Mouse (Mus musculus) limb, embryonic 12.5 days (tissue): Measurements from ENCODE around the gene Car4. TPM values are rescaled to one million over a fixed set of nuclear protein-coding genes. Genes with fewer than 3 reads are reported as not detected.

Experiments
- ATAC-seq: fragments of 200-750 bp; cut with Nextera tagmentation; 2 replicates; pipeline ENCODE4 v1.8.0; 2017; ENCODE audit warnings: low read depth, moderate TSS enrichment; ENCODE audit not compliant: insufficient number of reproducible peaks, insufficient read depth, low FRiP score, low TSS enrichment
- H3K27ac ChIP-seq: fragments of 300-500 bp; sonication (generic); 2 replicates; pipeline ENCODE4 v1.5.1; 2016; ENCODE audit warnings: mild to moderate bottlenecking, moderate library complexity
- H3K27me3 ChIP-seq: fragments of 300-500 bp; sonication (generic); 2 replicates; pipeline ENCODE4 v1.6.1; 2016; ENCODE audit warnings: mild to moderate bottlenecking, moderate library complexity
- H3K36me3 ChIP-seq: fragments of 300-500 bp; sonication (generic); 2 replicates; pipeline ENCODE4 v1.6.1; 2016; ENCODE audit warnings: mild to moderate bottlenecking, moderate library complexity
- H3K4me1 ChIP-seq: fragments of 300-500 bp; sonication (generic); replicated peaks from 2 replicates; pipeline ENCODE4 v1.6.1; 2016
- H3K4me2 ChIP-seq: fragments of 300-500 bp; sonication (generic); 2 replicates; pipeline ENCODE4 v1.6.1; 2016; ENCODE audit warnings: mild to moderate bottlenecking, moderate library complexity
- H3K4me3 ChIP-seq: fragments of 300-500 bp; sonication (generic); replicated peaks from 2 replicates; pipeline ENCODE4 v1.5.1; 2016; ENCODE audit warnings: mild to moderate bottlenecking
- H3K9ac ChIP-seq: fragments of 300-500 bp; sonication (generic); replicated peaks from 2 replicates; pipeline ENCODE4 v1.6.1; 2016; ENCODE audit warnings: mild to moderate bottlenecking, moderate library complexity
- H3K9me3 ChIP-seq: fragments of 300-500 bp; sonication (generic); 2 replicates; pipeline ENCODE4 v1.6.1; 2016; ENCODE audit warnings: mild to moderate bottlenecking, moderate library complexity
- WGBS: fragments of 180-500 bp; shearing (Covaris S2); methylation state at CpG from one replicate; pipeline ENCODE4 v1.1.7; 2016; 5-methylcytosine and 5-hydroxymethylcytosine counted together
- polyA plus RNA-seq: library from polyadenylated mRNA; unstranded; fragments of >200 nt; fragmentation: Nextera tagmentation; extraction: Ambion mirVana; gene quantifications from 2 replicates; pipeline ENCODE4 v1.2.1, GENCODE M21; 2016

The Car4 gene
- 0.33 TPM in 1 of 2 replicates, not detected in the other for polyA plus RNA-seq

DNA sequence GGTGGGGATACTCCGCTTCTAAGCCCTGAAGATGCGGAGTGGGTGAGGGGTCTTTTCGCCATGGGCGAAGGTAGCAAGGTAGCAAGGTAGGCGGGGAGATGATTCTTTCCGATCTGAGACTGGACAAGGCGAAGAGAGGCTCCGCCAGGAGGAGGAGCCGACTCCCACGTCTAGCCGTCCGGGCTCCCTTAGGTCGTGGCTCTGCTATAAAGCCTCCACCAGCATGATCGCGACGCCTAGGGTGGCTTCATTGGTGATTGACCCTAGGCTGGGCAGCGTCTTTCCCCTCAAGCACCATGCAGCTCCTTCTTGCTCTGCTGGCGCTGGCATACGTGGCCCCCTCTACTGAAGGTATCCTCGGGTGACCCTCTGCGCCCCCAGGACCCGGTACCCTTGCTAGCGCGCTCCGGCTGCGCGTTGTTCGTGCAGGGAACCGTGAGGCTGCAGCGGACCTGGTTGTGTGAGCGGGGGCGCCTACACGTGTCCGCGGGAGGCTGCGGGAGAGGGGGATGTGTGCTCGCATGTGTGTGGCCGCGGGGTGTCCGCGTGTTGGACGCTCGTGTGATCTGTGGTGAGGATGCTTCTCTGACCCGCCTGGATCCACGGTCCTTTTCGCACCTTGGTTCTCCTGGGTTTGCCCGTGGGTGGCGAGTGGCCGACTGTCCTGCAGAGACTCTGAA, at the start of gene Car4:
Gene Car4, plus strand, starts transcription at position 196 of the 680 bp plus-strand sequence.
- peaks cover 22% of the 10 kb centered on the region for H3K4me1 ChIP-seq
- H3K4me2 ChIP-seq: peak within 1 kb of the TSS; percentile 56
- H3K9me3 ChIP-seq: no peaks in the 10 kb centered on the region
- H3K4me3 ChIP-seq: peak within 1 kb of the TSS; percentile 34
- peak within 1 kb of the TSS; percentile 31; the same call in 1 of the 2 replicates for H3K9ac ChIP-seq
- H3K27me3 ChIP-seq: peaks cover 57% of the 10 kb centered on the region
- no peak within 1 kb of the TSS for H3K27ac ChIP-seq
- no peak for ATAC-seq
- H3K36me3 ChIP-seq: no peaks in the 10 kb centered on the region
- WGBS: 1% methylated on average over 49 of the region's 49 CpGs

DNA sequence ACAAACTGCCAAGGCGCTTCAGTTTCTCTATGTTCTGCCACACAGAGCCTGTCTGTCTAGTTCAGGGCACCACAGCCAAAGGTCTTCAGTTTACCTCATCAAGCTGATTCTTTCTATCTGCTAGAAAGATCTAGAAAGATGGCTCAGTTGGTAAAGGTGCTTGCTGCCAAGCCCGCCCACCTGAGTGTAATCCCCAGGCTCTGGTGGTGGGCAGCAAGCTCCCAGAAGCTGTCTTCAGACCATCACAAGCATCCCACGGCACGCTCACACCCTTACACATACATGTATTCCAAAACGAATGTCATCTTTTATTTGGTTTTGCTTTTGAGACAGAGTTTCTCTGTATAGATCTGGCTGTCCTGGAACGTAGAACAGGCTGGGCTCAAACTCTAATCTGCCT, 49.1 kb upstream of the Car4 start:
- H3K4me2 ChIP-seq: no peak overlapping the region
- H3K9me3 ChIP-seq: no peaks in the 10 kb centered on the region
- H3K36me3 ChIP-seq: peaks cover 97% of the 10 kb centered on the region
- no peaks in the 10 kb centered on the region for H3K4me1 ChIP-seq
- ATAC-seq: no peak
- H3K4me3 ChIP-seq: no peak overlapping the region
- 90% methylated on average over 6 of the region's 6 CpGs for WGBS
- H3K27me3 ChIP-seq: no peaks in the 10 kb centered on the region
- H3K9ac ChIP-seq: no peak overlapping the region
- no peak overlapping the region for H3K27ac ChIP-seq

DNA sequence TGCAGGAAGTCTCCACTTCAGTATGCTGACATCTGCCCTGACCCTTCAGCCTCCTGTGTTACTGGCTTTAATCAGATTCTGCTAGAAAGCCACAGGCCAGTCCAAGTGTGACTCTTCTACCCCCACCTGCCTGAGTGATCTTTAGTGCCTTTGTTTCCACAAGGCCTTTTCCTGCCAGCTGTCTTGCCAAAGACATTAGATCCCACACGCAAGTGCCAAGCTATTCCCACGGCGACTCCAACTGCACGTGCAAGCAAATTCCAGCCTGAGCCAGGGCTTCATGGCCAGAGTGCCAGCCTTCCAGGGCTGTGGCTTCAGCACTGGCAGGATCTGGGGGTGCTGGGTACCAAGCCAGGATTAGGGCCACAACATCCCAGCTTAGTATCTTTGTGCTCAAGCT, 47.2 kb upstream of the Car4 start:
- 91% methylated on average over 4 of the region's 4 CpGs for WGBS
- Histone ChIP-seq H3K4me1 (peaks cover 10% of the 10 kb centered on the region), H3K27me3 (no peaks in the 10 kb centered on the region), H3K4me3 (no peak overlapping the region), H3K9ac (no peak overlapping the region), H3K36me3 (peaks cover 90% of the 10 kb centered on the region), H3K9me3 (no peaks in the 10 kb centered on the region), H3K27ac (no peak overlapping the region), H3K4me2 (no peak overlapping the region)
- no peak for ATAC-seq

DNA sequence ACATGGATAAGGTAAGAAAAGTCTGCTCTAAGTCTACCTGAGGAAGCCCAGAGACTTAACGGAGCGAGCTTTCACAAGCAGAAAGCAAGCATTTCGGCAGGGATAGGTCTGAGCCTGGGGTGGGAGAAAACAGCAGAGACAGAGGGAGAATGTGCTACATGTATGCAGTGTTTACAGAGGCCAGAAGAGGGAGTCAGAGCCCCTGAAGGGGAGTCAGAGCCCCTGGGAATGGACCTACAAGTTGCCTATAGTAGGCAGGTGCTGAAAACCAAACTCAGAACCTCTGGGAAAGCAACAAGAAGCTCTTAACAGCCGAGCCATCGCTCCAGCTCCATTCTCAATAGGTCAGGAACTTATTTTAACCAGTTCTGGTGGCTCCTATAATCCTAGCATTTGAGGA, 42.9 kb upstream of the Car4 start:
- no peak for ATAC-seq
- Histone ChIP-seq H3K27ac (no peak overlapping the region), H3K9ac (no peak overlapping the region), H3K27me3 (no peaks in the 10 kb centered on the region), H3K4me2 (peak overlapping the region; percentile 79; the same call in 1 of the 2 replicates), H3K9me3 (no peaks in the 10 kb centered on the region), H3K4me1 (peaks cover 14% of the 10 kb centered on the region), H3K36me3 (peaks cover 48% of the 10 kb centered on the region), H3K4me3 (no peak overlapping the region)
- 82% methylated on average over 5 of the region's 5 CpGs for WGBS

DNA sequence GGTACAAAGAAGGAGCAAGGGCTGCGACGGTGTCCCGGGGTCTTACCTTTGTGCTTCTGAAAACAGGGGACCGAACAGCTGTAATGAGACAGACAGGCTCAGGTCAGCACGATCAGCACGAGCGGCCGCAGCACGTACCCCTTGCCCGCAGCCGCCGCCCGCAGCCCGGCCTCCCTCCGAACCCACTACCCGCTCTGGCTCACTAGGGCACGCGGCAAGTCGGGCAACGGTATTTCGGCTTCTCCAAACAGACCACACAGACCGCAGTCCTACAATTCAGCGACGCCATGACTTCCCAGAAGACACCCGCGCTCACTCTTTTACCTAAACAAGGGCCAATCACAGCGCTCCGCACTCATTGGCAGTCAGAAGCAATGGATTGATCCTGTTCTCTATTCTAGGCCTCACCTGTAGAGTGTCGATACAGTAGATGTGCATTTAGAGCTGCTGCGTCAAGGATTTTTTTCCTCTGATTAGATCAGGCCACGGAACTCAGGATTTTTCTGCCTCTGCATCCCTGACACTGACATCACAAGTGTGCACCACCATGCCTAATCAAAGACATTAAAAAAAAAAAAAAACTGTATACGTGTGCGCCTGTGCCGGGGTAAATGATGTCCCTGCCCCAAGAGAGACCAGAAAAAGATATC, 41.4 kb upstream of the Car4 start, which contains the start of gene Znhit3:
Gene Znhit3, minus strand, starts transcription at position 314 of the 650 bp plus-strand sequence.
- Histone ChIP-seq H3K27ac (no peak within 1 kb of the TSS), H3K9ac (peak within 1 kb of the TSS; percentile 81), H3K9me3 (no peaks in the 10 kb centered on the region), H3K36me3 (peaks cover 34% of the 10 kb centered on the region), H3K27me3 (no peaks in the 10 kb centered on the region), H3K4me1 (peaks cover 14% of the 10 kb centered on the region), H3K4me3 (peak within 1 kb of the TSS; percentile 95), H3K4me2 (peak within 1 kb of the TSS; percentile 79)
- 4% methylated on average over 34 of the region's 34 CpGs for WGBS
- ATAC-seq: peak; percentile 87

DNA sequence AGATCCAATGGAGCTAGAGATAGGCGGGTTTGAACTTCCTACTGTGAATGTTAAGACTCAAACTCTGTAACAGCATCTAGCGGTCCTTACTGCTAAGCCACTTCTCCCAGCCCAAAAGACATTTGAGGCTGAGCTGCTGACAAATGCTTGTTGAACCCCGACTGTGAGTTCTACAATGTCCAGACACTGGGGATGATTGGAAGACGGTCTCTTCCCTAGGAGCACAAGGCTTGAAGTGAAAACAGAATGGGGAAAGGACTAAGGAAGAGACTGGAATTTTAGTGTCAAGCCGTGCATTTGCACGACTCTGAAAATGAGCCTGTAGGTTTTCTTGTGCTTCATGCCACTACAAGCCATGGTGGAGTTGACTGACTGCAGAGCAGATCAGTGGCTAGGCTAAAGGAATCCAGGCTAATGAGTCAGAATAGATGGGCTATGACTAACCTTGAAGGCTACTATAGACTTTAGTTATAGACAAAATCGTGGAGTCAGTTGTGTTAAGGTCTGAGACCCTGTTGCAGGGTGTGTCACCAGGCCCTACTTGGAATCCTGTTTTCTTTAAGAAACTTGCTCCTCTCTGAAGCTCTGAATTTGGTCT, 40.8 kb upstream of the Car4 start:
- no peak for ATAC-seq
- Histone ChIP-seq H3K27ac (no peak overlapping the region), H3K9ac (no peak overlapping the region), H3K4me3 (peak overlapping the region; percentile 95), H3K4me2 (peak overlapping the region; percentile 79), H3K36me3 (peaks cover 28% of the 10 kb centered on the region), H3K9me3 (no peaks in the 10 kb centered on the region), H3K4me1 (peaks cover 14% of the 10 kb centered on the region), H3K27me3 (no peaks in the 10 kb centered on the region)
- WGBS: 61% methylated on average over 7 of the region's 7 CpGs

DNA sequence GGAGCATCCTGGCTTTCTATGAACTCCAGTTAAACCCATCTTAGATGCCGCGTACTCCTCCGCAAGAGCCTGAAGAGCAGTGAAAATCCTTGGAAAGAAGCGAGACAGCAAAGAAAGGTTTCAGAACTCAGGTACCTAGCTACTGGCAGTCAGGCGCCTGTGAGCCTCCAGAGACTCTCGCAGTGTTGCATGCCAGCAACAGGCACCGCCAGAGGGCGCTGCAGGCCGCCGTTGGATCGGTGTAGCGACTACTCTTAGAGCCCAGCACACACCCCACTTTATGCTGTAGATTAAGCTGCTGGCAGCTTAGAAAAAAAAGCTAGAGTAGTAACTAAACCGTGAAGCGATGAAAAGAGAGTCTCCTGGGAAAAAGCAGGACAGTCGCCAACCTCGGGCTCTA, 39.2 kb upstream of the Car4 start:
- WGBS: 5% methylated on average over 16 of the region's 16 CpGs
- H3K27ac ChIP-seq: no peak overlapping the region
- ATAC-seq: peak; percentile 52; the same call in 1 of the 2 replicates
- H3K27me3 ChIP-seq: no peaks in the 10 kb centered on the region
- peak overlapping the region; percentile 39 for H3K4me2 ChIP-seq
- peaks cover 14% of the 10 kb centered on the region; the same call in 1 of the 2 replicates for H3K36me3 ChIP-seq
- H3K4me1 ChIP-seq: peaks cover 14% of the 10 kb centered on the region
- no peak overlapping the region for H3K9ac ChIP-seq
- H3K4me3 ChIP-seq: peak overlapping the region; percentile 13; the same call in 1 of the 2 replicates
- no peaks in the 10 kb centered on the region for H3K9me3 ChIP-seq

DNA sequence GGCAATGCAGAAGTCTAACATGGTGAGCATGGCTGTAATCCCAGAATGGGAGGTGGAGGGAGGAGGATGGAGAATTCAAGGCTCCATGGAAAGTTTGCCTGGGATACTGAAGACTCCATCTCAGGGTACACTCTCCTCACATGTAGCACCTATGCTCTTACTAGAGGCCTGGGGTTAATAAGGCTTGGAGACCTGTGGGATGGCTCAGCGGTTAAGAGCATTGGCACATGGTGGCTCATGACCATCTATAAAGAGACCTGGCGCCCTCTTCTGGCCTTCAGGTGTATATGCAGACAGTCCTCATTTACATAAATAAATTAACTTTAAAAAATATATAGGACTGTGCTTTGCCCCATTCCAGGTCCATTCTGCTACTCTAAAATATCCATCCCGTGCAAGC, 38.3 kb upstream of the Car4 start:
- Histone ChIP-seq H3K9me3 (no peaks in the 10 kb centered on the region), H3K4me1 (peaks cover 14% of the 10 kb centered on the region), H3K4me2 (no peak overlapping the region), H3K27ac (no peak overlapping the region), H3K4me3 (no peak overlapping the region), H3K27me3 (no peaks in the 10 kb centered on the region), H3K36me3 (peaks cover 5% of the 10 kb centered on the region; the same call in 1 of the 2 replicates), H3K9ac (no peak overlapping the region)
- WGBS: 34% methylated on average over 3 of the region's 3 CpGs
- no peak for ATAC-seq

DNA sequence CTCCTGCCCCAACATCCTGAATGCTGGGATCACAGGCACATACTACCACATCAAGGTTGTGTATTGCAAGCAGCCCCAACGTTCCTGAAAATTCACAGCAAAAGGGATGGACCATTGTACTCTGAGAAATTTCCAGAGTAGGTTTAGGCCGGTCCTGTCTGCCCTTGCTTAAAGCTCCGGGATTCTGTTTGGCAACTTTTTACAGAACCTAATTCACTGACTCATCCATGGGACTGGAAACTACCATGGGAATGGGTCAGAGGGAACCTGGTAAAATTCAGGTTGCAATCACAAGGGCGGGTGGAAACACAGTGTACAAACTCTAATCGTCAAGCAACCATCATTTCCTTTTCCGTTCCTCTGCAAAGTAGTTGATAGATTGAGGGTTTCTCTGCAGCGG, 37.6 kb upstream of the Car4 start:
- no peaks in the 10 kb centered on the region for H3K9me3 ChIP-seq
- H3K36me3 ChIP-seq: no peaks in the 10 kb centered on the region
- H3K9ac ChIP-seq: no peak overlapping the region
- no peak overlapping the region for H3K27ac ChIP-seq
- no peak overlapping the region for H3K4me2 ChIP-seq
- no peak overlapping the region for H3K4me3 ChIP-seq
- ATAC-seq: no peak
- H3K27me3 ChIP-seq: no peaks in the 10 kb centered on the region
- peaks cover 9% of the 10 kb centered on the region; the same call in 1 of the 2 replicates for H3K4me1 ChIP-seq
- 75% methylated on average over 7 of the region's 7 CpGs for WGBS

DNA sequence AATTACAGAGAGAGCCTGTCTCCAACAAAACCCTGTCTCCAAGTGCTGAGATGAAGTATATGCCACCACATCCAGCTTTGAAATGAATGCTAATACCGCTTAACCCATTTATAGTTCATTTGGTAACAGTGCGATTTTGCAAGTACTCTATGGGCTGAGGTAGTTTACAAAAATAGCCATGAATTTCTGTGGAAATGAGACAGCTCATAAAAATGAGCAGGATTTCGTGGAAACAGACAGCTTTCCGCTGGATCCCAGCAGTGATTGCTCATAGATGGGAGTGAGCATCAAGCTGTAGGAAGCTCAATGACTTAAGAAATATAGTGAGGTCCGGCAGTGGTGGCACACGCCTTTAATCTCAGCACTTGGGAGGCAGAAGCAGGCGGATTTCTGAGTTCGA, 36.6 kb upstream of the Car4 start:
- no peaks in the 10 kb centered on the region for H3K27me3 ChIP-seq
- ATAC-seq: no peak
- H3K9ac ChIP-seq: no peak overlapping the region
- H3K36me3 ChIP-seq: no peaks in the 10 kb centered on the region
- H3K4me1 ChIP-seq: peaks cover 2% of the 10 kb centered on the region; the same call in 1 of the 2 replicates
- H3K4me2 ChIP-seq: no peak overlapping the region
- 86% methylated on average over 8 of the region's 8 CpGs for WGBS
- H3K27ac ChIP-seq: no peak overlapping the region
- H3K4me3 ChIP-seq: no peak overlapping the region
- no peaks in the 10 kb centered on the region for H3K9me3 ChIP-seq

DNA sequence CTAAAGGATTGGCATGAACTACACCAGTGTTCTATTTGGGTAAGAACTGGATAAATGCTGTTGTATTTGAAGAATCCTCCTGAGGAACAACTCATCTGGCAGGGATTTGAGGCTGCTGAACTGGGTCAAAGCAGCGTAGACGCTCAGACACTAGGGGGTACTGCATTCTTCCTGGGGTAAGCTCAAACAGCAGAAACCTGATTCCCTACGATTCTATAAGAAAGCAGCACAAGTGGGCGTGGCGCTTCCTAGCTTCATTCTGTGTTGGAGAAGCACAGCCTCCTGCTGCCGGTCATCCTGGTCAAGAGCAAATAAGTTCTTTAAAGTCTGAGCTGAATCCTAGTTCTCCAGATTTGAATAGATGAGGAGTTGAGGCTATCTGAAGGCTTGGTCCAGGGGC, 25.3 kb upstream of the Car4 start:
- no peak for ATAC-seq
- H3K27me3 ChIP-seq: no peaks in the 10 kb centered on the region
- H3K36me3 ChIP-seq: no peaks in the 10 kb centered on the region
- H3K4me3 ChIP-seq: no peak overlapping the region
- H3K27ac ChIP-seq: no peak overlapping the region
- H3K4me2 ChIP-seq: no peak overlapping the region
- H3K9ac ChIP-seq: no peak overlapping the region
- WGBS: 13% methylated on average over 6 of the region's 6 CpGs
- no peaks in the 10 kb centered on the region for H3K9me3 ChIP-seq
- H3K4me1 ChIP-seq: no peaks in the 10 kb centered on the region
